Mouse (Mus musculus) lung, postnatal 0 days (tissue): ENCODE results near the gene Marc1.

Experiments used
- CTCF ChIP-seq: IDR thresholded peaks from 2 replicates; pipeline ENCODE4 v1.5.1; 2016; ENCODE audit warnings: antibody characterized with exemption, mild to moderate bottlenecking
- EP300 ChIP-seq: IDR thresholded peaks from 2 replicates; pipeline ENCODE4 v1.6.1; 2016; ENCODE audit warnings: antibody characterized with exemption, mild to moderate bottlenecking, control low read depth

GRCm38 (mm10) chr1:184851741-184852618 lies 40.9 kb upstream of the Marc1 start:
- peak; percentile 93 for TF ChIP-seq CTCF
- no peak for TF ChIP-seq EP300
